1 mouse cellular context compared by ENCODE assay signal in the genomic region with DNA sequence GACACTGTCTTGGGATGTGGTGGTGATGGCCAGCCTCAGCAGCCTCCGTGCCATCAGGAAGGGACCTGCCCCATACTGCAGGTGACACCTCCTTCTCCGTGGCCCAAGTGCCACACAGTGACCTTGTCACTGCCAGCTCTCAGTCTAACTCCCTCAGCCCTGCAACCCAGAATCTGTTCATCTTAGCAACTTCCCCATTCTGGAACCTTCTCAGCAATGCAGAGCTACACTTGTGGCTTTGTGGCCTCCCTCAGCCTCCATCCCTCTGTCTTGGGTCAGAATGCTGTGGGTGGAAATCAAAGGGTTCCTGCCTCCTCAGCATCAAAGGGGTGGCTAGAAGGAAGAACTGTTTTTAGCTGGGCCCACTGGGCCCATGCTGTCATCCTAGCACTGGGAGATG.
TF ChIP-seq lines count a peak whose summit lies in the region.

No protein-coding gene starts in this region.

TF ChIP-seq in MEL, 35 proteins besides CTCF, POLR2A, EP300 and RAD21 (continued from another document):
- TF ChIP-seq TBP (IDR thresholded peaks at IDR 0.05; ENCODE audit: low read depth, low read length) = peak; percentile 98
